Mouse (Mus musculus) forebrain, postnatal 0 days (tissue): Measurements from ENCODE around the gene Bcl2l12. TPM values are rescaled to one million over a fixed set of nuclear protein-coding genes. Genes with fewer than 3 reads are reported as not detected.

Source experiments
- ATAC-seq: fragments of 200-750 bp; cut with Nextera tagmentation; 2 replicates; pipeline ENCODE4 v1.8.0; 2017; ENCODE audit warnings: mild to moderate bottlenecking, moderate library complexity
- DNase-seq: peaks from one replicate; pipeline ENCODE4 v3.0.0-alpha.2; 2015
- H3K27ac ChIP-seq: fragments of 300-500 bp; sonication (generic); 2 replicates; pipeline ENCODE4 v1.5.1; 2014; ENCODE audit warnings: low read depth, mild to moderate bottlenecking, antibody characterized with exemption, low read length, moderate library complexity, mixed read lengths
- H3K27me3 ChIP-seq: fragments of 300-500 bp; sonication (generic); 2 replicates; pipeline ENCODE4 v1.6.1; 2014; ENCODE audit warnings: mild to moderate bottlenecking, low read length, mixed read lengths; ENCODE audit not compliant: insufficient read depth
- H3K36me3 ChIP-seq: fragments of 300-500 bp; sonication (generic); 2 replicates; pipeline ENCODE4 v1.6.1; 2014; ENCODE audit warnings: mild to moderate bottlenecking, moderate library complexity; ENCODE audit not compliant: insufficient read depth
- H3K4me1 ChIP-seq: fragments of 300-500 bp; sonication (generic); 2 replicates; pipeline ENCODE4 v1.6.1; 2014; ENCODE audit warnings: antibody characterized with exemption; ENCODE audit not compliant: insufficient read depth
- H3K4me2 ChIP-seq: fragments of 300-500 bp; sonication (generic); 2 replicates; pipeline ENCODE4 v1.6.1; 2014; ENCODE audit warnings: low read depth, mild to moderate bottlenecking, moderate library complexity
- H3K4me3 ChIP-seq: fragments of 300-500 bp; sonication (generic); 2 replicates; pipeline ENCODE4 v1.5.1; 2014; ENCODE audit warnings: low read depth, low read length, mixed read lengths
- H3K9ac ChIP-seq: fragments of 300-500 bp; sonication (generic); 2 replicates; pipeline ENCODE4 v1.6.1; 2014; ENCODE audit warnings: mild to moderate bottlenecking
- H3K9me3 ChIP-seq: fragments of 300-500 bp; sonication (generic); 2 replicates; pipeline ENCODE4 v1.6.1; 2016; ENCODE audit warnings: low read length
- CTCF ChIP-seq: sonication (generic); IDR thresholded peaks from 2 replicates; pipeline ENCODE4 v1.5.1; 2016; ENCODE audit warnings: antibody characterized with exemption, control low read depth, low read depth
- WGBS: fragments of 180-500 bp; shearing (Covaris S2); extraction: QIAGEN DNeasy Blood & Tissue Kit; methylation state at CpG from one replicate; pipeline ENCODE4 v1.1.7; 2014; 5-methylcytosine and 5-hydroxymethylcytosine counted together
- polyA plus RNA-seq: library from polyadenylated mRNA; unstranded; fragments of >200 nt; fragmentation: Nextera tagmentation; extraction: Ambion mirVana; gene quantifications from 2 replicates; pipeline ENCODE4 v1.2.1, GENCODE M21; 2015
- total RNA-seq: library from RNA; depleted of rRNA; stranded (reverse); fragments of >200 nt; gene quantifications from 2 replicates; pipeline ENCODE4 v1.2.3, GENCODE M21; 2014; rRNA removed

Bcl2l12 gene
- total RNA-seq (7.5 and 7.9 TPM in 2 replicates), polyA plus RNA-seq (7.8 and 8.5 TPM in 2 replicates)

GRCm38 (mm10) chr7:44998501-44998955, at the start of gene Bcl2l12:
Gene Bcl2l12, minus strand, starts transcription at chr7:44998712.
- WGBS: 4% methylated on average over 18 of the region's 18 CpGs
- H3K4me3 ChIP-seq: peak within 1 kb of the TSS; percentile 53
- peak within 1 kb of the TSS; percentile 80 for H3K27ac ChIP-seq
- peaks cover 4% of the 10 kb centered on the region; the same call in 1 of the 2 replicates for H3K4me1 ChIP-seq
- peaks cover 35% of the 10 kb centered on the region for H3K36me3 ChIP-seq
- peak within 1 kb of the TSS; percentile 62 for H3K9ac ChIP-seq
- no peaks in the 10 kb centered on the region for H3K9me3 ChIP-seq
- H3K4me2 ChIP-seq: peak within 1 kb of the TSS; percentile 88
- DNase-seq (no peak), ATAC-seq (no peak)
- TF ChIP-seq CTCF: no peak
- no peaks in the 10 kb centered on the region for H3K27me3 ChIP-seq

GRCm38 (mm10) chr7:45047491-45047890, 49.0 kb upstream of the Bcl2l12 start:
- no peak overlapping the region for H3K4me3 ChIP-seq
- H3K36me3 ChIP-seq: peaks cover 76% of the 10 kb centered on the region
- no peaks in the 10 kb centered on the region for H3K9me3 ChIP-seq
- H3K4me2 ChIP-seq: no peak overlapping the region
- no peak overlapping the region for H3K27ac ChIP-seq
- no peaks in the 10 kb centered on the region for H3K27me3 ChIP-seq
- no peak for ATAC-seq
- no peaks in the 10 kb centered on the region; the same call in 1 of the 2 replicates for H3K4me1 ChIP-seq
- DNase-seq: no peak
- WGBS: 96% methylated on average over 14 of the region's 14 CpGs
- H3K9ac ChIP-seq: no peak overlapping the region
- TF ChIP-seq CTCF: no peak

DNA sequence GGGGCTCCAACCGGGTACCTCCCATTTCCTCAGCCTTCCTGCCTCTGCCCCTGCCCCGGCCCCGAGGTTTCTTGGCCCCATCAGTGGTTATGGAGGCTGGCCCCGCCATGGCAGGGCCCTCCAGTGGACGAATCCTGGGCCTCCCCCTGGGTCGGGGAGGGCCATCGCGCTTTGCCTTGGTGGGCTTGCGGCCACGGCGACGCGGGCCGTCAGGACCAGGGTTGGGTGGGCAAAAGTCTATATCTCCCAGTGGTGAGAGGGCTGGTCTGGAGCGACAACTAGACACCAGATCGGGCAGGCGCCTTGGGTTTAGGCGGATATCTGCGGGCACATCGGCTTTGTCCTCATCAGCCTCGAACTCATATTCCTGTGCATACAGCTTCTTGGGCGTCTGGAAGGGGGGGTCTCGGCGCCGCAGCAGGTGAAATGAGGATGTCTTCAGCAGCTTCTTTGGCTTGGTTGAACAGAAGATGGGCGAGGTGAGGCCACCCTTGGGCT, 48.4 kb upstream of the Bcl2l12 start:
- WGBS: 96% methylated on average over 26 of the region's 26 CpGs
- no peak overlapping the region for H3K27ac ChIP-seq
- no peak for ATAC-seq

DNA sequence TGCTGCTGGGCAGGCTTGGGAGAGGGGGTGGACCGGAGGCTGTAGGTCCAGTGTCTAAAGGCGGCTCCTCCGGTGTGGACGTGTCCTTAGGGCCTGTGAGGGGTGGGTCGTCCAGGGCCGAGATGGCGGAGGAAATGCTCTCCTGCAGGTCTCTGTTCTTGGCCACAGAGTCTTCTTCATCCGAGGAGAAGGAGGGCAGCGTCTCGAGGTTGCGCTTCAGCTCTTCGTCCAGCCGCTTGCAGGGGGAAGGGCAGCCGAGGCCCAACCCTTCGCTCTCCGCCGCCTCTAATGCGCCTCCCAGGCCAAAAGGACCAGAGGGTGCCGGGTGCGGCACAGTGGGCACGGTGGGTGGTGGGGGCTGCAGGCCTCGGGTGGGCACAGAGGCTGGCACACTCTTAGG, 47.2 kb upstream of the Bcl2l12 start:
- DNase-seq (no peak), ATAC-seq (no peak)
- no peaks in the 10 kb centered on the region for H3K27me3 ChIP-seq
- H3K4me1 ChIP-seq: no peaks in the 10 kb centered on the region
- 94% methylated on average over 22 of the region's 22 CpGs for WGBS
- H3K36me3 ChIP-seq: peaks cover 93% of the 10 kb centered on the region
- no peak overlapping the region for H3K9ac ChIP-seq
- H3K9me3 ChIP-seq: no peaks in the 10 kb centered on the region
- H3K4me2 ChIP-seq: no peak overlapping the region
- no peak overlapping the region for H3K27ac ChIP-seq
- no peak for TF ChIP-seq CTCF
- no peak overlapping the region for H3K4me3 ChIP-seq

More for the DNA sequence above, 48.4 kb upstream of the Bcl2l12 start:
- H3K4me3 ChIP-seq: no peak overlapping the region
- H3K9me3 ChIP-seq: no peaks in the 10 kb centered on the region
- no peak for TF ChIP-seq CTCF
- peaks cover 82% of the 10 kb centered on the region for H3K36me3 ChIP-seq
- H3K4me2 ChIP-seq: no peak overlapping the region
- no peaks in the 10 kb centered on the region for H3K27me3 ChIP-seq
- H3K9ac ChIP-seq: no peak overlapping the region
- H3K4me1 ChIP-seq: no peaks in the 10 kb centered on the region; the same call in 1 of the 2 replicates
- DNase-seq: no peak

GRCm38 (mm10) chr7:45043307-45043706, 44.8 kb upstream of the Bcl2l12 start:
- Histone ChIP-seq H3K27ac (no peak overlapping the region), H3K36me3 (peaks cover 87% of the 10 kb centered on the region), H3K4me1 (no peaks in the 10 kb centered on the region), H3K9me3 (no peaks in the 10 kb centered on the region), H3K4me3 (no peak overlapping the region), H3K9ac (no peak overlapping the region), H3K27me3 (no peaks in the 10 kb centered on the region), H3K4me2 (no peak overlapping the region)
- WGBS: 98% methylated on average over 14 of the region's 14 CpGs
- no peak for TF ChIP-seq CTCF
- DNase-seq: no peak
- no peak for ATAC-seq

DNA sequence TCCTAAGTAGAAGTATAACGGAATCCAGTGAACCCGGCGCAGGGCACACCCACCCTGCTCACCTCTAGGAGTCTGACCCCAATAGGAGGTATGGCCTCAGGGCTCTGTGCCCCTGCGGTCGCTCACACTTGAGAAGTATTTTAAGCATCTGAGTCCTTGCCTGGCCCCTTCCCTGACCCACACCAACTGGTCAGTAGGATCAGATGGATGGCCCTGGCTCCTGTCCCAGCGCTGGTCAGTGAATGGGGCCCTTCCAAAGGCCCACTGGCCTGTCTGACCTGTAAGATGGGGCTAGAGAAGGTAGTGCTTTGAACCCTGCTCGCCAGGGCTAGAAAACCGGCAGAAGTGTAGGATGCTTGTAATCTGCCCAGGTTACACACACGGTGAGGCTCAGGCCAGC, 42.3 kb upstream of the Bcl2l12 start:
- H3K4me2 ChIP-seq: no peak overlapping the region
- no peak for ATAC-seq
- no peak overlapping the region for H3K4me3 ChIP-seq
- H3K27me3 ChIP-seq: no peaks in the 10 kb centered on the region
- no peak for DNase-seq
- peaks cover 82% of the 10 kb centered on the region for H3K36me3 ChIP-seq
- no peak for TF ChIP-seq CTCF
- no peak overlapping the region for H3K27ac ChIP-seq
- H3K4me1 ChIP-seq: no peaks in the 10 kb centered on the region
- no peak overlapping the region for H3K9ac ChIP-seq
- 94% methylated on average over 9 of the region's 9 CpGs for WGBS
- H3K9me3 ChIP-seq: no peaks in the 10 kb centered on the region

DNA sequence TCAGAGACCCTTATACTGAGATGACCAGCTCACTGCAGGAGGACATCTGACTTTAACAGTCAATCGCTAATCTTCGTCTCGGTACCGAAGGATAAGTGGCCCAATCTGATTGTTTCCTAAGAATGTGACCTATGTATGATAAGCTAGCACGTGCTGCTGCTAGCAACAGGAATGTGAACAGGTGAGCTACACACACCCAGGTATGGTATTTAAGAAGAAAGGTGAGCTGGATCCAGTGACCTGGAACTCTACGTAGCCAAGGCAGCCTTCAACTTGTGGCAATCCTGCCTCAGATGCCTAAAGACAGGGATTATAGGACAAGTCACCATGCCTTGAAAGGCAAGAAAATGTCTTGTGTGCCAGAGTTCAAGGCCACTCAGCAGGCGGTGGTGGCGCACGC, 39.9 kb upstream of the Bcl2l12 start:
- Histone ChIP-seq H3K9ac (no peak overlapping the region), H3K4me1 (no peaks in the 10 kb centered on the region), H3K27ac (no peak overlapping the region), H3K27me3 (no peaks in the 10 kb centered on the region), H3K36me3 (peaks cover 85% of the 10 kb centered on the region), H3K4me2 (no peak overlapping the region), H3K4me3 (no peak overlapping the region), H3K9me3 (no peaks in the 10 kb centered on the region)
- ATAC-seq (no peak), DNase-seq (no peak)
- no peak for TF ChIP-seq CTCF
- 96% methylated on average over 9 of the region's 9 CpGs for WGBS
